Mouse (Mus musculus): Measurements from ENCODE around the gene Kansl2. TPM values are rescaled to one million over a fixed set of nuclear protein-coding genes. Genes with fewer than 3 reads are reported as not detected.
A peak's percentile ranks its signal among the peaks of the same experiment; 100 is the strongest.

Kansl2 gene
- polyA plus RNA-seq, 1 experiment from 2014 or later: 130 TPM

- no peaks in the 10 kb centered on the region for H3K4me1 ChIP-seq (replicated peaks; ENCODE audit: control insufficient read depth, insufficient read depth, low read length)
- no peak overlapping the region for H3K4me2 ChIP-seq (ENCODE audit: low read length)
- no peaks in the 10 kb centered on the region for H3K9me3 ChIP-seq (ENCODE audit: control insufficient read depth, low read length)
- 90% methylated on average over 6 of the region's 6 CpGs for WGBS
- peaks cover 18% of the 10 kb centered on the region for H3K36me3 ChIP-seq (ENCODE audit: control insufficient read depth, insufficient read depth)
- H3K4me3 ChIP-seq (replicated peaks; ENCODE audit: low read length): no peak overlapping the region
- H3K27me3 ChIP-seq (replicated peaks; ENCODE audit: control insufficient read depth, insufficient read depth, low read length): no peaks in the 10 kb centered on the region
- H3K27ac ChIP-seq (ENCODE audit: low read length): no peak overlapping the region
- ATAC-seq: no peak
- H3K9ac ChIP-seq (replicated peaks; ENCODE audit: low read depth, low read length): no peak overlapping the region
These were observed 7.0 kb upstream of the Kansl2 start for GRCm38 (mm10) chr15:98541064-98541463.

DNA sequence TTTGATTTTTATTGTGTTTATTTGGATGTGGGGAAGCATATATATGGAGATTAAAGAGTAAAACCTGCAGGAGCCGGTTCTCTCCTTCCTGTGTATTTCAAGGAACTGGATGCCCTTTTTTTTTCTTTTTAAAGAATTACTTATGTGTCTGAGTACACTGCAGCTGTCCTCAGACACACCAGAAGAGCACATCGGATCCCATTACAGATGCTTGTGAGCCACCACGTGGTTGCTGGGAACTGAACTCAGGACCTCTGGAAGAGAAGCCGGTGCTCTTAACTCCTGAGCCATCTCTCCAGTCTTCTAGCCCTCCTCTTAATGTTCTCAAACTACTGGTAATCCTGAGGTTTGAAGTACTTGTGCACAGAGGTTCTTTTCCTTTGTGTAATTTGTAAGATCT lies 3.9 kb upstream of the Kansl2 start:
- no peak overlapping the region for H3K4me2 ChIP-seq (ENCODE audit: low read length)
- H3K4me3 ChIP-seq (replicated peaks; ENCODE audit: low read length): no peak overlapping the region
- H3K4me1 ChIP-seq (replicated peaks; ENCODE audit: control insufficient read depth, insufficient read depth, low read length): peaks cover under 1% of the 10 kb centered on the region
- no peak overlapping the region for H3K27ac ChIP-seq (ENCODE audit: low read length)
- 78% methylated on average over 4 of the region's 4 CpGs for WGBS
- ATAC-seq: no peak
- no peak overlapping the region for H3K9ac ChIP-seq (replicated peaks; ENCODE audit: low read depth, low read length)
- no peaks in the 10 kb centered on the region for H3K27me3 ChIP-seq (replicated peaks; ENCODE audit: control insufficient read depth, insufficient read depth, low read length)
- no peaks in the 10 kb centered on the region for H3K9me3 ChIP-seq (ENCODE audit: control insufficient read depth, low read length)
- H3K36me3 ChIP-seq (ENCODE audit: control insufficient read depth, insufficient read depth): peaks cover 3% of the 10 kb centered on the region; the same call in 1 of the 2 replicates

GRCm38 (mm10) chr15:98536828-98537510 lies 2.9 kb upstream of the Kansl2 start:
- Histone ChIP-seq H3K36me3 (ENCODE audit: control insufficient read depth, insufficient read depth) (peaks cover 3% of the 10 kb centered on the region; the same call in 1 of the 2 replicates), H3K4me1 (replicated peaks; ENCODE audit: control insufficient read depth, insufficient read depth, low read length) (peaks cover 9% of the 10 kb centered on the region)
- 91% methylated on average over 8 of the region's 8 CpGs for WGBS

DNA sequence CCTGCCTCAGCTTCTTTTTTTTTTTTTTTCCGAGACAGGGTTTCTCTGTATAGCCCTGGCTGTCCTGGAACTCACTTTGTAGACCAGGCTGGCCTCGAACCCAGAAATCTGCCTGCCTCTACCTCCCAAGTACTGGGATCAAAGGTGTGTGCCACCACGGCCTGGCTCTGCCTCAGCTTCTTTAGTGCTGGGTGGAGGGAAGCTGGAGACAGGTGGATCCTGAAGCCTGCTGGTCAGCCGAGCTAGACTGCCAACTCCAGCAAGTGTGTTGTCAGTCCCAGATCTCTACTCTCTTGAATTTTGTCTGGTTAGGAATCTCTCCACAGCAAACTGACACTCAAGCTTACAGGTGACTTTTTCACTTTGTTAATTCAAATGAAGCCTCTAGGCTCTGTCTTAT lies 1.9 kb upstream of the Kansl2 start:
- Histone ChIP-seq H3K9ac (replicated peaks; ENCODE audit: low read depth, low read length) (no peak overlapping the region), H3K36me3 (ENCODE audit: control insufficient read depth, insufficient read depth) (peaks cover 4% of the 10 kb centered on the region), H3K4me3 (replicated peaks; ENCODE audit: low read length) (no peak overlapping the region), H3K4me1 (replicated peaks; ENCODE audit: control insufficient read depth, insufficient read depth, low read length) (peaks cover 9% of the 10 kb centered on the region), H3K4me2 (ENCODE audit: low read length) (no peak overlapping the region), H3K9me3 (ENCODE audit: control insufficient read depth, low read length) (no peaks in the 10 kb centered on the region), H3K27me3 (replicated peaks; ENCODE audit: control insufficient read depth, insufficient read depth, low read length) (no peaks in the 10 kb centered on the region), H3K27ac (ENCODE audit: low read length) (no peak overlapping the region)
- no peak for ATAC-seq
- WGBS: 90% methylated on average over 4 of the region's 4 CpGs

More at GRCm38 (mm10) chr15:98536828-98537510, 2.9 kb upstream of the Kansl2 start:
- H3K27me3 ChIP-seq (replicated peaks; ENCODE audit: control insufficient read depth, insufficient read depth, low read length): no peaks in the 10 kb centered on the region
- H3K9me3 ChIP-seq (ENCODE audit: control insufficient read depth, low read length): no peaks in the 10 kb centered on the region
- H3K9ac ChIP-seq (replicated peaks; ENCODE audit: low read depth, low read length): no peak overlapping the region
- ATAC-seq: no peak
- no peak overlapping the region for H3K27ac ChIP-seq (ENCODE audit: low read length)
- no peak overlapping the region for H3K4me2 ChIP-seq (ENCODE audit: low read length)
- no peak overlapping the region for H3K4me3 ChIP-seq (replicated peaks; ENCODE audit: low read length)

GRCm38 (mm10) chr15:98533035-98533531 lies 981 bp downstream of the Kansl2 start:
- no peak for ATAC-seq
- WGBS: under 1% methylated on average over 18 of the region's 18 CpGs
- Histone ChIP-seq H3K27me3 (replicated peaks; ENCODE audit: control insufficient read depth, insufficient read depth, low read length) (no peaks in the 10 kb centered on the region), H3K4me2 (ENCODE audit: low read length) (peak overlapping the region; percentile 68), H3K4me3 (replicated peaks; ENCODE audit: low read length) (peak overlapping the region; percentile 79), H3K9ac (replicated peaks; ENCODE audit: low read depth, low read length) (peak overlapping the region; percentile 94), H3K36me3 (ENCODE audit: control insufficient read depth, insufficient read depth) (peaks cover 17% of the 10 kb centered on the region), H3K27ac (ENCODE audit: low read length) (no peak overlapping the region), H3K9me3 (ENCODE audit: control insufficient read depth, low read length) (no peaks in the 10 kb centered on the region), H3K4me1 (replicated peaks; ENCODE audit: control insufficient read depth, insufficient read depth, low read length) (peaks cover 9% of the 10 kb centered on the region)

DNA sequence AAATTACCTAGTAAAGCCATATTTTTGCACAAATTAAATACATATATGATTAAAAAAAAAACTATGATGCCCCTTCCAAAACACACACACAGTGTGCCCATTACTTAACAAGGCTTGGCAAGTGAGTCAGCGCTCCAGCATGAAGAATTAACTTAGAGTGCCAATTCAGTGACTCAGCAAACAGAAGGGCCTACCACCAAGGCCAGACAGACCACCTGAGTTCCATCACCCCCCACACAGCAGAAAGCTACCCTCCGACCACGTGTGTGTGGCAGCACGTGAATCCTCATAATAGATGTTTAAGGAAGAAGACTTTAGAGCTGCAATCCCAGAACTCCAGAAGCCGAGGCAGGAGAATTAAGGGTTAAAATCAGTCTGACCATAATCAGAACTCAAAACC lies 1.8 kb downstream of the Kansl2 start:
- H3K36me3 ChIP-seq (ENCODE audit: control insufficient read depth, insufficient read depth): peaks cover 21% of the 10 kb centered on the region
- 27% methylated on average over 5 of the region's 5 CpGs for WGBS

DNA sequence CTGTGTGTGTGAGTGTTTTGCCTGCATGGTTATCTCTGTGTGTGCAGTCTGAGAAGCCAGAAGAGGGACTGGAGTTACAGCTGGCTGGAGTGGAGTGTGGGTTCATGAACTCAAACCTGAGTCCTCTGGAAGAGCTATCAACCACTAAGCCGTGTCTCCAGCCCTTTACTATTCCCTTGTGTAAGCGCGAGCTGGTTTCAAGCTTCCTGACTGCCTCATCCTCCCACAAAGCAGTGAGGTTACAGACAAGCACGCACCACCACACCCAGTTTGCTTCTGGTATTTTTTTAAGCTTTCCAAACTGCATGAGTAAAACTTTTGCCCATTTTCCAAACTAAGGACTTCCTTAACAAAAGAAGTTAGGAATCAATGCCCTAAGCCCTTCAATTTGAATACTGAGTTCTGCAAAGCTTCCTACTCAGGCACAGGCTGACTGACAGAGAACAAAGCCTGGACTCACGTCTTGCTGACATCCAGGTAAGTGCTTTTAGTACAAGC lies 5.9 kb downstream of the Kansl2 start:
- no peak for ATAC-seq
- H3K36me3 ChIP-seq (ENCODE audit: control insufficient read depth, insufficient read depth): peaks cover 36% of the 10 kb centered on the region
- no peak overlapping the region for H3K27ac ChIP-seq (ENCODE audit: low read length)
- no peaks in the 10 kb centered on the region for H3K27me3 ChIP-seq (replicated peaks; ENCODE audit: control insufficient read depth, insufficient read depth, low read length)
- no peak overlapping the region for H3K9ac ChIP-seq (replicated peaks; ENCODE audit: low read depth, low read length)
- H3K4me3 ChIP-seq (replicated peaks; ENCODE audit: low read length): no peak overlapping the region
- H3K4me2 ChIP-seq (ENCODE audit: low read length): no peak overlapping the region
- H3K4me1 ChIP-seq (replicated peaks; ENCODE audit: control insufficient read depth, insufficient read depth, low read length): peaks cover 9% of the 10 kb centered on the region
- WGBS: 88% methylated on average over 5 of the region's 5 CpGs
- no peaks in the 10 kb centered on the region for H3K9me3 ChIP-seq (ENCODE audit: control insufficient read depth, low read length)

More for the DNA sequence above, 1.8 kb downstream of the Kansl2 start:
- no peak for ATAC-seq
- H3K9me3 ChIP-seq (ENCODE audit: control insufficient read depth, low read length): no peaks in the 10 kb centered on the region
- H3K9ac ChIP-seq (replicated peaks; ENCODE audit: low read depth, low read length): peak overlapping the region; percentile 94
- H3K4me1 ChIP-seq (replicated peaks; ENCODE audit: control insufficient read depth, insufficient read depth, low read length): peaks cover 9% of the 10 kb centered on the region
- H3K27ac ChIP-seq (ENCODE audit: low read length): no peak overlapping the region
- H3K4me2 ChIP-seq (ENCODE audit: low read length): peak overlapping the region; percentile 68
- no peaks in the 10 kb centered on the region for H3K27me3 ChIP-seq (replicated peaks; ENCODE audit: control insufficient read depth, insufficient read depth, low read length)
- peak overlapping the region; percentile 79 for H3K4me3 ChIP-seq (replicated peaks; ENCODE audit: low read length)

DNA sequence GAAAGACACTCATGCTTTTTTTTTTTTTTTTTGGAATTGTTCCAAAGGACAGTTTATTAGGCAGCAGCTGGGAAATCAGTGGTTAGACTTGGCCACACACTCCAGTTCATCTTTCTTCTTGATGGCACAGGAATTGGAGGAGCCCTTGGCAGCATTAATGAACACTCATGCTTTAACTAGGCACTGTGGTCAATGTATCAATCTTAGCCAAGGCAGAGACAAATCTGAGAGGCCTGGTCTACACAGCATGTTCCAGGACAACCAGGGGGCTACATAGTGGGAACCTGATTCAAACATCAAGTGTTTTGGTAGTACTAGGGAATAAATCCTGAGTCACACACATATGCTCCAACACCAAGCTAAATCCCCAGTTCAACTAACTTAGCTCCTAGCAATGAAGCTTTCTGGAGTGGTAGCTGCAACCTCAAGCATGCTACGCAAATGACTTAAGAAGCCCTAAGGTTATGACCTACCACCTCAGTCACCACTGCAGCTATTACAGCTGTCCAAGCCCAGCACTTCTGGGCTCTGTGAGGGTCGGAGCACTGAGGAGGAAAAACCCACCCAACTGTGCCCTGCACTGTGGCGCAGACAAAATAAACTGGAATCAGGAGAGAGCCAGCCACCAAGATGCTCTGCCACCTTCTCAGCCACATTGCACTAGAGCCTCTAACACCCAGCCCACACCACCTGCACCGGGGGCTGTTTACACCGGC lies 6.8 kb downstream of the Kansl2 start:
- H3K36me3 ChIP-seq (ENCODE audit: control insufficient read depth, insufficient read depth): peaks cover 45% of the 10 kb centered on the region
- no peaks in the 10 kb centered on the region for H3K9me3 ChIP-seq (ENCODE audit: control insufficient read depth, low read length)
- H3K4me3 ChIP-seq (replicated peaks; ENCODE audit: low read length): no peak overlapping the region
- H3K27ac ChIP-seq (ENCODE audit: low read length): no peak overlapping the region
- peaks cover 1% of the 10 kb centered on the region for H3K4me1 ChIP-seq (replicated peaks; ENCODE audit: control insufficient read depth, insufficient read depth, low read length)
- WGBS: 93% methylated on average over 5 of the region's 5 CpGs
- H3K27me3 ChIP-seq (replicated peaks; ENCODE audit: control insufficient read depth, insufficient read depth, low read length): no peaks in the 10 kb centered on the region
- no peak for ATAC-seq
- H3K9ac ChIP-seq (replicated peaks; ENCODE audit: low read depth, low read length): no peak overlapping the region
- H3K4me2 ChIP-seq (ENCODE audit: low read length): no peak overlapping the region

GRCm38 (mm10) chr15:98526057-98526456 lies 8.0 kb downstream of the Kansl2 start:
- ATAC-seq: no peak
- no peaks in the 10 kb centered on the region for H3K4me1 ChIP-seq (replicated peaks; ENCODE audit: control insufficient read depth, insufficient read depth, low read length)
- no peaks in the 10 kb centered on the region for H3K27me3 ChIP-seq (replicated peaks; ENCODE audit: control insufficient read depth, insufficient read depth, low read length)
- H3K36me3 ChIP-seq (ENCODE audit: control insufficient read depth, insufficient read depth): peaks cover 49% of the 10 kb centered on the region
- WGBS: 55% methylated on average over 5 of the region's 5 CpGs
- no peak overlapping the region for H3K4me3 ChIP-seq (replicated peaks; ENCODE audit: low read length)
- H3K9ac ChIP-seq (replicated peaks; ENCODE audit: low read depth, low read length): no peak overlapping the region
- no peak overlapping the region for H3K27ac ChIP-seq (ENCODE audit: low read length)
- H3K4me2 ChIP-seq (ENCODE audit: low read length): no peak overlapping the region
- H3K9me3 ChIP-seq (ENCODE audit: control insufficient read depth, low read length): no peaks in the 10 kb centered on the region

Data from forebrain, embryonic 16.5 days (tissue).